Comparison of ENCODE assay signal across 27 mouse cellular contexts in the genomic region with DNA sequence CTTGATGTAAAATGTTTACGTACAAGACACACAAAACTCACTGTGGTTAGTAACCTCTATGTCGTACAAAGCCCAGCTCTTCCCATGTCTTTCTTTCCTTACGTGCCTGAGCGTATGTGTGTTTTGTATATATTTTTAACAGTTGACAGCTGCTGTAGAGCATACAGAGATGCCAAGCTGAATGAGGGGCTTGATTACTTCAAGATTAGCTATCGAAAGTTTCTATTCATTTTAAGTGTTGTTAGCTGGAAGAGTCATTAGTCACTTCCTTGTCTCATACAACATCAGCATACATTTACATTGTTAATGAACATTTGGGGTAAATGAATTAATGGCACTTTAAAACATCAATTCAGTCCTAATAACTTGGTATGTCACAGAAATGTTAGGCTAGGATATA.
"Had no signal": no experiment of that assay in that cellular context is flagged by ENCODE, and none has a peak within 500 bp of the region (broad histone marks: within the 10 kb centered on the region; RNA-seq: fewer than 3 reads in every experiment).

No protein-coding gene starts in this region.

- ATAC-seq: hindbrain, postnatal 0 days; intestine, embryonic 16.5 days; liver, postnatal 0 days had no signal

- DNase-seq: gastrocnemius, postnatal 14 days; gastrocnemius, postnatal 36 days; heart, adult 11 months; heart, adult 2 months; heart, postnatal 14 days; heart, postnatal 36 days; kidney, adult 11 months; kidney, adult 2 months; kidney, postnatal 10 days; kidney, postnatal 25 days; kidney, postnatal 4 days; liver; liver, embryonic 13.5 days; liver, postnatal 0 days had no signal

- H3K4me3 ChIP-seq: heart, adult 2 months; heart, embryonic 13.5 days; heart, embryonic 15.5 days; hindbrain, embryonic 13.5 days; hindbrain, embryonic 15.5 days; layer of hippocampus, adult 2 months; left cerebral cortex, adult 2 months; limb, embryonic 10.5 days; limb, embryonic 12.5 days; liver, embryonic 13.5 days; liver, embryonic 15.5 days had no signal

- H3K9me3 ChIP-seq: heart, embryonic 13.5 days; heart, embryonic 15.5 days; hindbrain, embryonic 13.5 days; hindbrain, embryonic 15.5 days; limb, embryonic 10.5 days; limb, embryonic 12.5 days; liver, embryonic 13.5 days; liver, embryonic 15.5 days had no signal

- H3K9ac ChIP-seq: heart, embryonic 13.5 days; heart, embryonic 15.5 days; hindbrain, embryonic 13.5 days; hindbrain, embryonic 15.5 days; limb, embryonic 12.5 days; liver, embryonic 13.5 days; liver, embryonic 15.5 days; liver, postnatal 0 days had no signal

- H3K27me3 ChIP-seq: heart, embryonic 13.5 days; heart, embryonic 15.5 days; hindbrain, embryonic 13.5 days; hindbrain, embryonic 15.5 days; limb, embryonic 12.5 days; liver, embryonic 13.5 days; liver, embryonic 15.5 days had no signal

- H3K27ac ChIP-seq: heart, adult 2 months; heart, embryonic 13.5 days; heart, embryonic 15.5 days; hindbrain, embryonic 13.5 days; hindbrain, embryonic 15.5 days; hindbrain, postnatal 0 days; layer of hippocampus, adult 2 months; left cerebral cortex, adult 2 months; limb, embryonic 10.5 days; limb, embryonic 12.5 days; liver, embryonic 13.5 days; liver, embryonic 15.5 days had no signal

- H3K36me3 ChIP-seq: heart, embryonic 13.5 days; heart, embryonic 15.5 days; hindbrain, embryonic 13.5 days; hindbrain, embryonic 15.5 days; limb, embryonic 10.5 days; limb, embryonic 12.5 days; liver, embryonic 13.5 days; liver, embryonic 15.5 days had no signal

- H3K4me1 ChIP-seq: heart, embryonic 15.5 days; hindbrain, embryonic 13.5 days; hindbrain, embryonic 15.5 days; limb, embryonic 10.5 days; limb, embryonic 12.5 days; liver, embryonic 13.5 days; liver, embryonic 15.5 days had no signal

- H3K4me2 ChIP-seq: heart, embryonic 11.5 days; heart, embryonic 13.5 days; heart, embryonic 15.5 days; hindbrain, embryonic 13.5 days; hindbrain, embryonic 15.5 days; limb, embryonic 12.5 days; liver, embryonic 11.5 days; liver, embryonic 13.5 days; liver, embryonic 15.5 days had no signal
